Mouse (Mus musculus): ENCODE data around the gene Znrf4.
"Not testable (repeated sequence)": the region's sequence is repeated elsewhere in the genome, so short reads cannot be mapped to it uniquely, and the experiment has no call there.

Gene Znrf4

GRCm38 (mm10) chr17:56524943-56525342 is 12.7 kb upstream of the Znrf4 start:
- no peak for DNase-seq (ENCODE audit: low spot score)

GRCm38 (mm10) chr17:56522744-56523143 is 10.5 kb upstream of the Znrf4 start:
- no peak for DNase-seq (ENCODE audit: low spot score)

- DNase-seq (ENCODE audit: low spot score): no peak
These were observed 3.6 kb upstream of the Znrf4 start for GRCm38 (mm10) chr17:56515690-56516410.

- no peak for DNase-seq (ENCODE audit: low spot score)
These were observed 2.7 kb upstream of the Znrf4 start for GRCm38 (mm10) chr17:56514916-56515315.

GRCm38 (mm10) chr17:56514330-56514729 is 2.1 kb upstream of the Znrf4 start:
- DNase-seq (ENCODE audit: low spot score): no peak

GRCm38 (mm10) chr17:56511707-56512090 is 532 bp downstream of the Znrf4 start:
- no peak for DNase-seq (ENCODE audit: low spot score)

- DNase-seq (ENCODE audit: low spot score): no peak
These were observed 1.1 kb downstream of the Znrf4 start for GRCm38 (mm10) chr17:56510970-56511706.

- no peak for DNase-seq (ENCODE audit: low spot score)
These were observed 1.7 kb downstream of the Znrf4 start for GRCm38 (mm10) chr17:56510473-56510969.

GRCm38 (mm10) chr17:56509707-56510472 is 2.3 kb downstream of the Znrf4 start:
- DNase-seq (ENCODE audit: low spot score): no peak

- DNase-seq (ENCODE audit: low spot score): no peak
These were observed 3.1 kb downstream of the Znrf4 start for GRCm38 (mm10) chr17:56509021-56509640.

- DNase-seq (ENCODE audit: low spot score): peak; percentile 75
These were observed 4.8 kb downstream of the Znrf4 start for GRCm38 (mm10) chr17:56507161-56508068.

GRCm38 (mm10) chr17:56506417-56507065 is 5.7 kb downstream of the Znrf4 start:
- no peak for DNase-seq (ENCODE audit: low spot score)

- no peak for DNase-seq (ENCODE audit: low spot score)
These were observed 6.8 kb downstream of the Znrf4 start for GRCm38 (mm10) chr17:56505401-56505800.

- DNase-seq (ENCODE audit: low spot score): no peak
These were observed 9.7 kb downstream of the Znrf4 start for GRCm38 (mm10) chr17:56502526-56502925.

GRCm38 (mm10) chr17:56501635-56502400 is 10.4 kb downstream of the Znrf4 start:
- not testable (repeated sequence) for DNase-seq (ENCODE audit: low spot score)

GRCm38 (mm10) chr17:56499229-56499628 is 13.0 kb downstream of the Znrf4 start:
- no peak for DNase-seq (ENCODE audit: low spot score)

- DNase-seq (ENCODE audit: low spot score): no peak
These were observed 17.8 kb downstream of the Znrf4 start for GRCm38 (mm10) chr17:56494480-56494879.

- no peak for DNase-seq (ENCODE audit: low spot score)
These were observed 18.4 kb downstream of the Znrf4 start for GRCm38 (mm10) chr17:56493841-56494240.

GRCm38 (mm10) chr17:56490438-56491152 is 21.6 kb downstream of the Znrf4 start:
- DNase-seq (ENCODE audit: low spot score): no peak

Measured in c-Kit-positive CD71-positive TER-119-positive erythroid progenitor cells, embryonic 14.5 days (primary cell).